Mouse (Mus musculus): Measurements from ENCODE around the gene Gm10024. TPM values are rescaled to one million over a fixed set of nuclear protein-coding genes. Genes with fewer than 3 reads are reported as not detected.
"Not testable (repeated sequence)": the region's sequence is repeated elsewhere in the genome, so short reads cannot be mapped to it uniquely, and the experiment has no call there.

Gene Gm10024
- total RNA-seq, 2 experiments from 2014 or later = not detected

DNA sequence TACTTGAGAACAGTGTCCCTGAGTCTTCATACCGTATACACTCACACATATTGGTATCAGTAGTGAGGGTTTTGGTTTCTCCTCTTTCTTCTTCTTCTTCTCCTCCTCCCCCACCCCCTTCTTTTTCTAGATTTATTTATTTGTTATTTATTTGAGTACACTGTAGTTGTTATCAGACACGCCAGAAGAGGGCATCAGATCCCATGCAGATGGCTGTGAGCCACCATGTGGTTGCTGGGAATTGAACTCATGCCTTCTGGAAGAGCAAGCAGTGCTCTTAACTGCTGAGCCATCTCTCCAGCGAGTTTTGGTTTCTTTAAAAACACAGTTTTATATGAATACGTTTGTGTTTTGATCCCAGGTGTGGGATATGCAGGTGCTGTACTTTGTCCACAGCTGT lies 17.0 kb downstream of the Gm10024 start:
- ATAC-seq (replicated peaks; ENCODE audit: poor library complexity, severe bottlenecking) = no peak

DNA sequence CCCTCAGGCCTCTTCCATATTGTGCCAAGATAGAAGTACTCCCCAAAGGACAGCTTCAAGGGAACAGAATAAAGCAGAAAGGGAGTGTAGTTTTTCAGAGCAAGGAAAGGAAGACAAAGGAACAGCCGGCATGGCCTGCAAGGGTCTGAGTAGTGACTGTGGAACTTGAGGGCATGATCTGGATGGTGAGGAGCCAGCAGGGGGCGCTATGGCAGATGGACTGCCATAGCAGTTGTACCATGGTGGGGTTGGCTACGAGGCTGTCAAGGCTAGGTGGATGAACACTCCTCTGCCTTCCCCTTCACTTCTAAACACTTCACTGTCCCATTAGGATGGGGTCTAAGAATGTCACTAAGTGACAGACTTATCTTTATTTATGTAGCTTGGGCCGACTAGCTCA lies 18.0 kb downstream of the Gm10024 start:
- ATAC-seq (replicated peaks; ENCODE audit: poor library complexity, severe bottlenecking) = 0 out of 2 replicates have a peak, but pooled peaks have one; percentile 27

DNA sequence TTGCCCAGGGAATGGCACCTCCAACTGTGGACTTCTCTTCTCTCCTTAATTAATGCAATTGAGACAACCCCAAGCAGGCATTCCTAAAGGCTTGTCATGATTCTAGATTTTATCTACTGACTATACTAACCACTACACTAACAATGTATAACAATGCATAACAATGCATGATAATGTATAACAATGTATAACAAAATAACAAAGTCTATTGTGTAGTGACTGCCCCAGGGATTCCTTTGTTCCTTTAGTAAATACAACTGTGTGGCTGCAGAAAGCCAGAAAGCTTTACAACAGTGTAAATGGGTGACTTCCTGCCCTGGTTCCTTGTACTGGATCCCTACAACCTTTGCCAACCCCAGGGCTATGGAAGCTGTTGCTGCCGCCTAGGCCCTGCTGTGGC lies 24.7 kb downstream of the Gm10024 start:
- ATAC-seq (replicated peaks; ENCODE audit: poor library complexity, severe bottlenecking) = no peak

DNA sequence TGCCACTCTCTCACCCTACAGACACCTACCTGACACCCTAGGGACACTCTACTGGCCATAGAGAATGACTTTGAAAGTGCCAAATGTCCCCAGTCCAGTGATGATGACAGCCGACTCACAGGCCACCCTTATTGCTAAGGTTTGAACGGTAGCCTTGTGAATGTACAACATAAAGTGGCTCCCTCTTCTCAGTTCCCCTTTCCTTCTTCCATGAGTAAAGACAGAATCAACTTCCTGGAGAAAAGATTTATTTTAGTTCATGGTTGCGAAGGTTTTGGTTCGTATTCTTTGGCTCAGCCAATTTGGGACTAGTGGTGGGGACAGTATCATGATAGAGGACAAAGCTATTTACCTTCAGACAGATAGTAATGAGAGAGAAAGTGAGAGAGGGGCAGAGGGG lies 27.7 kb downstream of the Gm10024 start:
- no peak for ATAC-seq (replicated peaks; ENCODE audit: poor library complexity, severe bottlenecking)

DNA sequence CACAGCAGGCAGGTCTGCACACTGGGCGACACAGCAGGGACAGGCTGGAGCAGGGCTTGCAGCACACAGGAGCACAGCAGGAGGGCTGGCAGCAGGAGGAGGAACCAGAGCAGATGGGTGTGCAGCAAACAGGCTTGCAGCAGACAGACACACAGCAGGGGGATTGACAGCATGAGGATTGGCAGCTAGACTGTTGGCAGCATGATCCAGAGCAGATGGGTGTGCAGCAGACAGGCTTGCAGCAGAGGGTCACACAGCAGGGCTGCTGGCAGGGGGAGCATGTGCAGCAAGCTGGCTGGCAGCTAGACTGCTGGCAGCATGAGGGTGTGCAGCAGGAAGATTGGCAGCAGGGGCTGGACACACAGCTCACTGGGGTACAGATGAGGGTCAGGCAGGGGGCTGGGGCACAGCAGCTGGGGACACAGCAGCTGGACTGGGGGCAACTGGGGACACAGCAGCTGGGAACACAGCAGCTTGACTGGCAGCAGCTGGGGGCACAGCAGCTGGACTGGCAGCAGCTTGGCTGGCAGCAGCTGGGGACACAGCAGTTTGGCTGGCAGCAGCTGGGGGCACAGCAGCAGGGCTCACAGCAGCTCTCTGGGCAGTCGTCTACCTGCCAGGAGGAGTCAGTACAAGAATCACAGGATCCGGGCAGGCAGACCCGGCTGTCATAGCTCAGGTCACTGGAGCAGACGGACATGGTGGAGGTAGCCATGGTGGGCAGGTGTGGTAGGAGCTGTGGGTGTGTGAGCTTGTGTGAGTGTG lies 30.8 kb downstream of the Gm10024 start, which contains the start of gene Gm18596:
Gene Gm18596 (minus strand): TSS at position 715 of the 765 bp plus-strand sequence.
- ATAC-seq (replicated peaks; ENCODE audit: poor library complexity, severe bottlenecking) = not testable (repeated sequence)

DNA sequence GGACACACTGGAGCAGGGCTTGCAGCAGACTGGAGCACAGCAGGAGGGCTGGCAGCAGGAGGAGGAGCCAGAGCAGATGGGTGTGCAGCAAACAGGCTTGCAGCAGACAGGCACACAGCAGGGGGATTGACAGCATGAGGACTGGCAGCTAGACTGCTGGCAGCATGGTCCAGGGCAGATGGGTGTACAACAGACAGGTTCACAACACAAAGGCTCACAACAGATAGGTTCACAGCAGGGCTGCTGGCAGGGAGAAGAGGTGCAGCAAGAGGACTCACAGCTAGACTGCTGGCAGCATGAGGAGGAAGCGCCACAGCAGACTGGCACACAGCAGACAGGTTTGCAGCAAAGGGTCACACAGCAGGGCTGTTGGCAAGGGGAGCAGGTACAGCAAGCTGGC lies 39.4 kb downstream of the Gm10024 start:
- ATAC-seq (replicated peaks; ENCODE audit: poor library complexity, severe bottlenecking) = not testable (repeated sequence)

DNA sequence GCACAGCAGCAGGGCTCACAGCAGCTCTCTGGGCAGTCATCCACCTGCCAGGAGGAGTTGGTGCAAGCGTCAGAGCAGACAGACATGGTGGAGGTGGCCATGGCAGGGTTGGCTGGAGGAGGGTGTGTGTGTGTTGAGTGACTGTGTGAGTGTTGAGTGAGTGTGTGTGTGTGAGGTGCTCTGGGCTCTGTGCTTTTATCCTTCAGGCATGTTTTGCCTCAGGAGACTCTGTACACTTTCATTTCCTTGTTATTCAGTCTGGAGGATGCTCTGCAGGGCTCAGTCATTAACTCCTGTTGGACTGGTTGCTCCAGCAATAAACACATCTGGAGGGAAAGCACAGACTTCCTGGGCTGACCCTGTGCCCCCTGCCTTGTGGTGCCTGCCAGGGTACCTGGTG lies 40.0 kb downstream of the Gm10024 start, which contains the start of gene Gm9736:
Gene Gm9736 (minus strand): TSS at position 101 of the 400 bp plus-strand sequence.
- ATAC-seq (replicated peaks; ENCODE audit: poor library complexity, severe bottlenecking) = not testable (repeated sequence)

DNA sequence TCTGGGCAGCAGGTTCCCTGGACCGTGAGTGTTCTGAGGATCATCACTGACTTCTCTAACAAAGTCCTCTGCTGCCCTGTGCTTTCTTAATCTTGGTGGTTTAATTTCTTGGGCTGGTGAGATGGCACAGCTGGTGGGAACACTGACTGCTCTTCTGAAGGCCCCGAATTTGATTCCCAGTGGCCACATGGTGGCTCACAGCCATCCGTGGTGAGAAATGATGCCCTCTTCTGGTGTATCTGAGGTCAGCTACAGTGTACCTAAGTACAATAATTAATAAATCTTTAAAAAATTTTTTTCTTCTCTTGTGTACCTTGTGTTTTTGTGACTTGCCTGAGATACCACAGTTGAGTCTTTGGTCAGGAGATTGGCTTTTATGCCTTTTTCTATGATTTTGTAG lies 41.1 kb downstream of the Gm10024 start:
- ATAC-seq (replicated peaks; ENCODE audit: poor library complexity, severe bottlenecking) = not testable (repeated sequence)

DNA sequence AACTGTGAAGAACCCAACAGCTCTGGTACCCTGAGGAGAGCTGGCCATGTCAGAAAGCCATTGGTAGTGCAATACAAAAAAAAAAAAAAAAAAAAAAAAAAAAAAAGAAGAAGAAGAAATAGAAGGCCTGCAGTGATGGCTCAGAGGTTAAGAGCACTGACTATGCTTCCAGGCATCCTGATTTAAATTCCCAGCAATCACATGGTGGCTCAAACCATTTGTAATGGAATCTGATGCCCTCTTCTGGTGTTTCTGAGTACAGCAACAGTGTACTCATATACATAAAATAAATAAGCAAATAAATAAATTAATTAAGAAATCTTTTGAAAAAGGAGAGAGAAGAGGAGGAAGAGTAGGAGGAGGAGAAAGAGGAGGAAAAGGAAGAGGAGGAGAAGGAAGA lies 42.2 kb downstream of the Gm10024 start:
- no peak for ATAC-seq (replicated peaks; ENCODE audit: poor library complexity, severe bottlenecking)

DNA sequence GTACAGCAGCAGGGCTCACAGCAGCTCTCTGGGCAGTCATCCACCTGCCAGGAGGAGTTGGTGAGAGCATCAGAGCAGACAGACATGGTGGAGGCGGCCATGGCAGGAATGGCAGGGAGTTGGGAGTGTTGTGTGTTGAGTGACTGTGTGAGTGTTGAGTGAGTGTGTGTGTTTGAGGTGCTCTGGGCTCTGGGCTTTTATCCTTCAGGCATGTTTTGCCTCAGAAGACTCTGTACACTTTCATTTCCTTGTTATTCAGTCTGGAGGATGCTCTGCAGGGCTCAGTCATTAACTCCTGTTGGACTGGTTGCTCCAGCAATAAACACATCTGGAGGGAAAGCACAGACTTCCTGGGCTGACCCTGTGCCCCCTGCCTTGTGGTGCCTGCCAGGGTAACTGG lies 48.3 kb downstream of the Gm10024 start, which contains the start of gene Gm3233:
Gene Gm3233 (minus strand): TSS at position 101 of the 400 bp plus-strand sequence.
- not testable (repeated sequence) for ATAC-seq (replicated peaks; ENCODE audit: poor library complexity, severe bottlenecking)

Other genes with a start within 250 kb of the Gm10024 start
- 14.6 and 14.8 TPM in 2 replicates for gene Fam207a, start 195.7 kb upstream of the Gm10024 start, total RNA-seq (2014; fragmentation: Nextera tagmentation)
- 23.5 and 43.2 TPM in 2 replicates for gene Fam207a, start 195.7 kb upstream of the Gm10024 start, total RNA-seq (2017)
- gene Itgb2, start 181.2 kb upstream of the Gm10024 start, total RNA-seq (2014; fragmentation: Nextera tagmentation) = 17.1 and 28.9 TPM in 2 replicates
- 32.0 and 36.6 TPM in 2 replicates for gene Itgb2, start 181.2 kb upstream of the Gm10024 start, total RNA-seq (2017)
- 36.6 and 39.0 TPM in 2 replicates for gene Pttg1ip, start 129.7 kb upstream of the Gm10024 start, total RNA-seq (2014; fragmentation: Nextera tagmentation)
- 34.6 and 37.0 TPM in 2 replicates for gene Pttg1ip, start 129.7 kb upstream of the Gm10024 start, total RNA-seq (2017)
- 60.0 and 78.8 TPM in 2 replicates for gene Sumo3, start 105.4 kb upstream of the Gm10024 start, total RNA-seq (2014; fragmentation: Nextera tagmentation)
- gene Sumo3, start 105.4 kb upstream of the Gm10024 start, total RNA-seq (2017) = 197 and 205 TPM in 2 replicates
- not detected in 2 replicates for gene Gm49325, start 105.3 kb upstream of the Gm10024 start, total RNA-seq (2014; fragmentation: Nextera tagmentation)
- 1.6 TPM in 1 of 2 replicates, not detected in the other for gene Gm49325, start 105.3 kb upstream of the Gm10024 start, total RNA-seq (2017)
- gene Ube2g2, start 89.2 kb upstream of the Gm10024 start, total RNA-seq (2014; fragmentation: Nextera tagmentation) = 39.6 and 42.0 TPM in 2 replicates
- 29.5 and 53.3 TPM in 2 replicates for gene Ube2g2, start 89.2 kb upstream of the Gm10024 start, total RNA-seq (2017)
- gene Tspear, start 24.9 kb upstream of the Gm10024 start, total RNA-seq (2014; fragmentation: Nextera tagmentation) = 0.90 TPM in 1 of 2 replicates, not detected in the other
- gene Tspear, start 24.9 kb upstream of the Gm10024 start, total RNA-seq (2017) = 0.05 TPM in 1 of 2 replicates, not detected in the other
- not detected in 2 replicates for gene Gm19402, start 20.7 kb upstream of the Gm10024 start, total RNA-seq (2014; fragmentation: Nextera tagmentation)
- gene Gm19402, start 20.7 kb upstream of the Gm10024 start, total RNA-seq (2017) = not detected in 2 replicates
- not detected in 2 replicates for gene Gm9508, start 14.2 kb upstream of the Gm10024 start, total RNA-seq (2014; fragmentation: Nextera tagmentation)
- not detected in 2 replicates for gene Gm9508, start 14.2 kb upstream of the Gm10024 start, total RNA-seq (2017)
- not detected in 2 replicates for gene Gm10272, start 4.8 kb upstream of the Gm10024 start, total RNA-seq (2014; fragmentation: Nextera tagmentation)
- not detected in 2 replicates for gene Gm10272, start 4.8 kb upstream of the Gm10024 start, total RNA-seq (2017)
- not detected in 2 replicates for gene Gm10142, start 4.3 kb downstream of the Gm10024 start, total RNA-seq (2014; fragmentation: Nextera tagmentation)
- not detected in 2 replicates for gene Gm10142, start 4.3 kb downstream of the Gm10024 start, total RNA-seq (2017)
- not detected in 2 replicates for gene Krtap12-1, start 9.1 kb downstream of the Gm10024 start, total RNA-seq (2014; fragmentation: Nextera tagmentation)
- not detected in 2 replicates for gene Krtap12-1, start 9.1 kb downstream of the Gm10024 start, total RNA-seq (2017)
- not detected in 2 replicates for gene Gm10100, start 15.0 kb downstream of the Gm10024 start, total RNA-seq (2014; fragmentation: Nextera tagmentation)
- not detected in 2 replicates for gene Gm10100, start 15.0 kb downstream of the Gm10024 start, total RNA-seq (2017)
- gene Gm18596, start 31.2 kb downstream of the Gm10024 start, total RNA-seq (2014; fragmentation: Nextera tagmentation) = not detected in 2 replicates
- not detected in 2 replicates for gene Gm18596, start 31.2 kb downstream of the Gm10024 start, total RNA-seq (2017)
- gene Gm9736, start 39.9 kb downstream of the Gm10024 start, total RNA-seq (2014; fragmentation: Nextera tagmentation) = not detected in 2 replicates
- not detected in 2 replicates for gene Gm9736, start 39.9 kb downstream of the Gm10024 start, total RNA-seq (2017)
- not detected in 2 replicates for gene Gm3233, start 48.2 kb downstream of the Gm10024 start, total RNA-seq (2014; fragmentation: Nextera tagmentation)
- not detected in 2 replicates for gene Gm3233, start 48.2 kb downstream of the Gm10024 start, total RNA-seq (2017)
- gene Gm3238, start 59.9 kb downstream of the Gm10024 start, total RNA-seq (2014; fragmentation: Nextera tagmentation) = not detected in 2 replicates
- not detected in 2 replicates for gene Gm3238, start 59.9 kb downstream of the Gm10024 start, total RNA-seq (2017)
- not detected in 2 replicates for gene Gm7138, start 65.5 kb downstream of the Gm10024 start, total RNA-seq (2014; fragmentation: Nextera tagmentation)
- not detected in 2 replicates for gene Gm7138, start 65.5 kb downstream of the Gm10024 start, total RNA-seq (2017)
- not detected in 2 replicates for gene Gm3250, start 71.1 kb downstream of the Gm10024 start, total RNA-seq (2014; fragmentation: Nextera tagmentation)
- gene Gm3250, start 71.1 kb downstream of the Gm10024 start, total RNA-seq (2017) = not detected in 2 replicates
- not detected in 2 replicates for gene Gm7137, start 76.7 kb downstream of the Gm10024 start, total RNA-seq (2014; fragmentation: Nextera tagmentation)
- not detected in 2 replicates for gene Gm7137, start 76.7 kb downstream of the Gm10024 start, total RNA-seq (2017)
- not detected in 2 replicates for gene Gm9639, start 83.6 kb downstream of the Gm10024 start, total RNA-seq (2014; fragmentation: Nextera tagmentation)
- gene Gm9639, start 83.6 kb downstream of the Gm10024 start, total RNA-seq (2017) = not detected in 2 replicates
- not detected in 2 replicates for gene Gm19668, start 87.7 kb downstream of the Gm10024 start, total RNA-seq (2014; fragmentation: Nextera tagmentation)
- gene Gm19668, start 87.7 kb downstream of the Gm10024 start, total RNA-seq (2017) = not detected in 2 replicates
- gene Gm9507, start 100.4 kb downstream of the Gm10024 start, total RNA-seq (2014; fragmentation: Nextera tagmentation) = not detected in 2 replicates
- gene Gm9507, start 100.4 kb downstream of the Gm10024 start, total RNA-seq (2017) = not detected in 2 replicates
- not detected in 2 replicates for gene Gm2696, start 103.2 kb downstream of the Gm10024 start, total RNA-seq (2014; fragmentation: Nextera tagmentation)
- not detected in 2 replicates for gene Gm2696, start 103.2 kb downstream of the Gm10024 start, total RNA-seq (2017)
- not detected in 2 replicates for gene Krtap10-4, start 115.6 kb downstream of the Gm10024 start, total RNA-seq (2014; fragmentation: Nextera tagmentation)
- gene Krtap10-4, start 115.6 kb downstream of the Gm10024 start, total RNA-seq (2017) = not detected in 2 replicates
- 0.75 TPM in 1 of 2 replicates, not detected in the other for gene Krtap10-10, start 124.5 kb downstream of the Gm10024 start, total RNA-seq (2014; fragmentation: Nextera tagmentation)
- not detected in 2 replicates for gene Krtap10-10, start 124.5 kb downstream of the Gm10024 start, total RNA-seq (2017)
- gene Gm36176, start 135.3 kb downstream of the Gm10024 start, total RNA-seq (2014; fragmentation: Nextera tagmentation) = not detected in 2 replicates
- gene Gm36176, start 135.3 kb downstream of the Gm10024 start, total RNA-seq (2017) = not detected in 2 replicates
- not detected in 2 replicates for gene Gm10318, start 141.4 kb downstream of the Gm10024 start, total RNA-seq (2014; fragmentation: Nextera tagmentation)
- gene Gm10318, start 141.4 kb downstream of the Gm10024 start, total RNA-seq (2017) = not detected in 2 replicates
- not detected in 2 replicates for gene Gm3285, start 150.5 kb downstream of the Gm10024 start, total RNA-seq (2014; fragmentation: Nextera tagmentation)
- not detected in 2 replicates for gene Gm3285, start 150.5 kb downstream of the Gm10024 start, total RNA-seq (2017)
- gene Lrrc3, start 191.1 kb downstream of the Gm10024 start, total RNA-seq (2014; fragmentation: Nextera tagmentation) = not detected in 2 replicates
- not detected in 2 replicates for gene Lrrc3, start 191.1 kb downstream of the Gm10024 start, total RNA-seq (2017)